Mouse (Mus musculus): ENCODE data around the gene Mmp2.
"Not testable (repeated sequence)": the region's sequence is repeated elsewhere in the genome, so short reads cannot be mapped to it uniquely, and the experiment has no call there.

The Mmp2 gene

DNA sequence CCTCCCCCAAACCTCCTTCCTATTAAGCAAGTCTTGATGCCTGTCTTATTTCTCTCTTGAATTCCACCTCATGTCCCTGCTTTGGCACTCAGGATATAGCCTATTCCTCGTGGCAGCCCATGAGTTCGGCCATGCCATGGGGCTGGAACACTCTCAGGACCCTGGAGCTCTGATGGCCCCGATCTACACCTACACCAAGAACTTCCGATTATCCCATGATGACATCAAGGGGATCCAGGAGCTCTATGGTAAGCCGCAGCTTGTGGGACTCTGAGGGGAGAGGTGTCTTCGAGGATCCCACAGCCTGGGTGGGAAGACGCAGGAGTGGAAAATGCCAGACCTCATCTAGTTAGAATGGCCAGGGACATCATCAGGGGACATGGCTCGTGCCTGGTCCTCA lies 12.1 kb downstream of the Mmp2 start:
- DNase-seq (ENCODE audit: low spot score) = no peak

DNA sequence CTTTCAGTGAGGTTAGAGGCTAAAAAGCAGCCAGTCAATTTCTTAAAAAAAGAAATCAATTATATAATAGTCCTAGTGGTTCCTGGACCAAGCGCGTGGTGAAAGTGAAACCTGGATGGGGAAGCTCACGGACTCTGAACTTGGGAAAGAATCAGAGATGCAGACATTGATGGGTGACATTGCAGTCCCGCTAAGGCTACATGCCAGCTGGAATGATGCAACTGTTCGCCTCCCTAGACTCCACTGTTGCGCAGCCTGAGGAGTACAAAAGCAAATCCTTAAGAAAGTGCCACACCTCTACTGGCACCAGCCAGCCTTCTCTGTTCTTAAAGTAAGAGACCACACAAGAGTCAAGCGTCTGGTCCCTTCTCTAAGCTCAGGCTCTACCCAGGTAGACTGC lies 12.8 kb downstream of the Mmp2 start:
- DNase-seq (ENCODE audit: low spot score) = no peak

DNA sequence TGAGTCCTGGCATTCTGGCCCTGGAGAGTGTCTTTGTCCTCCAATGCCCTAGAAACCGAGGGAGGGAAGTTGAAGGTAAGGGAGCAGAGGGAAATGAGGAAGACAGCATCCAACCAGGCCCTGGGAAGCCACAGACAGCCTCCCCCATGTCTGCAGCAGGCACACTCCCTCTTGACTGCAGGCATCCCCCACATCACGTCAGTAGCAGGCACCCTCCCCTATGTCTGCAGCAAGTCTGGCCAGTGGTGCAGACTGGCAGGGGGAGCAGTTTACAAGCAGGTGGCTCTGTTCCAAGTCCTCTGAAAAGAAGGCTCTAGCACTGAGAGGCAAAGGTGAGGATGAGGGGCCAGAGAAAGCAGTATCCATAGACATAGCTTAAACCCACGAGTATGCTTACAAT lies 19.6 kb downstream of the Mmp2 start:
- no peak for DNase-seq (ENCODE audit: low spot score)

DNA sequence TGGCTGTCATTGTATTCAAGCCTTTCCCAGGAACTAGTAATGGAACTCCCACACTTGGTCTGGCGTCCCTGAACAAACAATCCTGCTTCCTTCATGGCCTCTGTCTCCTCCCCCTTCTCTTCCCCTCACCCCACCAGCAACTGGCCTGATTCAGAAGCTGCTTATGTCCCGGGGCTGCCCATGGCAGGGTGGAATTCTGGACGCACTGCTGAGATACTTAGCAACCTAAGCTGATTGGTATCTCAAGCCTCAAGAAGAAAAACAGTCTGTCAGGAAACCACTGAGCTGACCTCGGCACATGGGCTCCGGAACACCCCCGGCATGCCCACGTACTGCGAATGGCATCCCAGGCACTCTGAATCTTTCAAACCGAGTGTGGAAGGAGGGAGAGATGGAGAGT lies 20.2 kb downstream of the Mmp2 start:
- DNase-seq (ENCODE audit: low spot score) = peak; percentile 26

DNA sequence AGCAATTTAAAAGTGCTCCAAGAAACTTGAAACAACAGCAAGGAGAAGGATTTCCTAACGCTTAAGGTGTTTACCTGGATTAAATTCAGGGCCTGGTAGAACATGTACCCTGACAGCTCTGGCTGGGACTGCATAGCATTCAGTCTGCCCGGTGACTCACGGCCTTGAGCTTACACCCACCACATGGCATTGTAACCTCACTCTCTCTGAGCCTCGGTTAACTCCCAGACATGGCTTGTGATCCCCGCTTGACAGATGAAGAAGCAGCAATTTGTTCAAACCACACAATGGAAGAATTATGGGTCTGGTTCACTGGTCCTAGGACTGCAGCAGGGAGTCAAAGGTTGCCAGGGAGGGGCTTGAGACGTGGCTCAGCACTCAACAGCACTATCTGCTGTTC lies 22.2 kb downstream of the Mmp2 start:
- DNase-seq (ENCODE audit: low spot score) = no peak

DNA sequence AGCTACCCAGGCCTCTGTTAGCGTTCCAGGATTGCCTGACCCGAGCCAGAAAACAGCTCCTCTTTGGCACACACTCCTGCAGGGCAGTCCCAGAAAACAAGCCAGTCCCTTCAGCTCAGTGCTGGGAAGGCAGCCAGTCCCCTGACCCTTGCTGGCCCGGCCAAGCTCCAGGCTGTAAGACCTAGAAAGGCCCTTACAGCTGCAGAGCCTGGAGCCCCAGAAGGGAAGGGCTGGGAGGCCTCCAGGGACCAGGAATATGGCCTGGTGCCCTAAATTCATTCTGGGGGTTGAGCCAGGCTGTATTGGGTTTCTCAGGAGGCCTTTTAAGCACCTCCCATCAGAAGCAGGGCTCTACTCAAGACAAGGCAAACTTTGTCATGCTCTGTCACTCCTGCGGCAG lies 23.1 kb downstream of the Mmp2 start:
- peak; percentile 28 for DNase-seq (ENCODE audit: low spot score)

DNA sequence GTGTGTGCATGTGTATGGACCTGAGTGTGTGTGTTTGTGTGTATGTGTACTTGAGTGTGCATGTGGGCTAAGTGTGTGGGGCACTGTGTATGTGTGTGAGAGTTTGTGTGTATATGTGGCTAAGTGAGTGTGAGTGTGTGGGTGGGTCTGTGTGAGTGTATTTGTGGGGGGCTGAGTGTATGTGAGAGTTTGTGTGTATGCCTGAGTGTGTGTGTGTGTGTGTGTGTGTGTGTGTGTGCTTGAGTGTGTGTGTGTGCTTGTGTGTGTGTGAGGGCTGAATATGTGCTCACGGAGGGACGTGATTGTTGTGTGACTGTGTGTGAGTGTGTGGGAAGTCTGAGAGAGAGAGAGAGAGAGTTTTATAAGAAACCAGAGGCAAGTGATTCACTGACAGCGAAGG lies 24.3 kb downstream of the Mmp2 start:
- DNase-seq (ENCODE audit: low spot score) = no peak

DNA sequence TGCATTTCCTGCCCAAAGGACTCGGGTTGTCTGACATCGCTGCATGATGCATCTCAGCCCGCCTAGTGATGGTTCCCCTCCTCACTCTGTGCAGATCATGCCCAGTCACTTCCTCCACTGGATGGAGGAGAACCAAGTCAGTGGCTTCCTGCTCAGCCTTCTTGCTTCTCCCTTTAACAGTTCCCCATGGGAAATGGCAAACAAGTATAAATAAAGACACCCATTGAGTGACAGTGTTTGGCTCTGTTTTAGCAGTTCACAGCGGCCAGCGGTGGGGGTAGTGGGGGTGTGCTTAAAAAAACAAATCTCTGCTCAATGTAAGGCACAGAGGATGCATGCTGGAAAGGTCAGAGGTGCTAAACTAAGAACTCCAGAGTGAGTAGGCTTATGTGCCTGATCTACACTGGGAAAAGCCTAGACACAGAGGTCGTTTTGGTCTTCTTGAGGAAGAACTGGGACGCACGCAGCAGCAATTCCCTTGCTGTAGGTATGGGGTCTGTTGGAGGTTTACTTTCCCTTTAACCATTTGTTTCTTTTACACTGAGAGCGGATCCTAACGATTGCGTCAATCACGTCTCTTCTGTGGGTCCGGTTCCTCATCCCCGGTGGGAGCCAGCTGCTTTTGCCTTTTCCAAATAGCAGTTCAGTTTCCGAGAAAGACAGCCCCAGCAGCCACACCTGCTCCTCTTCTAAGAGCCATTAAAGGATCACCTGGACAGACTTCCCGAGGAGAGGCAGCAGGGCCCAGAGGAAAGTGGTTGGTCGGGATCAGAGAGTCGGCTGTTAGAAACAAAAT lies 26.3 kb downstream of the Mmp2 start:
- no peak for DNase-seq (ENCODE audit: low spot score)

DNA sequence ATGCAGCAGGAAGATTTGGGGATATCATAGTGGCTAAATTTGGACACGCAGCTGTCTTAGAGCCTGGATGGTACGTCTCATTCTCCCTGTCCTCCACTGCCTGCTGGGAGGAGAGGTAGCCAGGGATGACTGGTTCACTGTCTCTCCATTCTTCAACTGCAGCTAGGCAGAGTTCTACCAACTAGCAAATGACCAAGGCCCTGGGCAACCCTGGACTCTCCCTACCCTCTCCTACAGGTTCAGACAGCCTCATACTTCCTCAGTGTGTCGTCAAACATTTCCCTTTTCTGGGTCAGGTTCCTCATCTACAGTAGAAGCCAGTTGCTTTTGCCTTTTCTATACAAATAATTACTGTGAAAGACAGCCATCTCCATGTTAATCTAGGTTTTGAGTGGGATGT lies 27.6 kb downstream of the Mmp2 start:
- no peak for DNase-seq (ENCODE audit: low spot score)

DNA sequence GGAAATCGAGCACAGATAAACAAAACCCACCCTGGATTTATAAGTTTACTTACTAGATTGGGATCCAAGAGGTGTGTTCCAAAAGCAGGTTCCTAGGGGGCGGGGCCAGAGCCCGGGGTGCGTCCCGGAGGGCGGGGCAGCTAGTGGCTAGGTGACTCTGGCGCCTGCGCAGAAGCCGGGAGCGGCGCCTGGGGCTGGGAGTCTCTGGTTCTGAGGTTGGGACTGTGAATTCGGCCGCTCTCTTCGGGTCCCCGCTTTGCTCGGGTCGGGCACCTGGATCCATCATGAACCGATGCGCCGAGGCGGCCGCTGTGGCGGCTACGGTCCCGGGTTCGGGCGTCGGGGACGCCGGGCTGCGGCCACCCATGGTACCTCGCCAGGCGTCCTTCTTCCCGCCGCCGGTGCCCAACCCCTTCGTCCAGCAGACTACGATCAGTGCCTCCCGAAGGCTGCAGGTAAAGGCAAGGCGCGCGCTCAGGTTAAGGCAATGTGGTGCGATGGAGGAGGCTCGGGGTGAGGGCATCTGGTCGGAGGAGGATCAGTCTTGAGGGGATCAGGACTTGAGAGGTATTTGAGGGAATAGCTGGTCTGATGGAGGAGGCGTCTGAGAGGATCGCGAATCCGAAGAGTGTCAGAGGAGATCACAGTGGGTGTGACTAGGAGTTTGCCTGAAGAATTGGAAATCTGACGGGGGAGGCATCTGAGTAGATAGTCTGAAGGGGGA lies 28.2 kb downstream of the Mmp2 start, which contains the start of gene Lpcat2:
TSS of gene Lpcat2 (plus strand) at position 169 of the 724 bp plus-strand sequence.
- peak; percentile 75 for DNase-seq (ENCODE audit: low spot score)

DNA sequence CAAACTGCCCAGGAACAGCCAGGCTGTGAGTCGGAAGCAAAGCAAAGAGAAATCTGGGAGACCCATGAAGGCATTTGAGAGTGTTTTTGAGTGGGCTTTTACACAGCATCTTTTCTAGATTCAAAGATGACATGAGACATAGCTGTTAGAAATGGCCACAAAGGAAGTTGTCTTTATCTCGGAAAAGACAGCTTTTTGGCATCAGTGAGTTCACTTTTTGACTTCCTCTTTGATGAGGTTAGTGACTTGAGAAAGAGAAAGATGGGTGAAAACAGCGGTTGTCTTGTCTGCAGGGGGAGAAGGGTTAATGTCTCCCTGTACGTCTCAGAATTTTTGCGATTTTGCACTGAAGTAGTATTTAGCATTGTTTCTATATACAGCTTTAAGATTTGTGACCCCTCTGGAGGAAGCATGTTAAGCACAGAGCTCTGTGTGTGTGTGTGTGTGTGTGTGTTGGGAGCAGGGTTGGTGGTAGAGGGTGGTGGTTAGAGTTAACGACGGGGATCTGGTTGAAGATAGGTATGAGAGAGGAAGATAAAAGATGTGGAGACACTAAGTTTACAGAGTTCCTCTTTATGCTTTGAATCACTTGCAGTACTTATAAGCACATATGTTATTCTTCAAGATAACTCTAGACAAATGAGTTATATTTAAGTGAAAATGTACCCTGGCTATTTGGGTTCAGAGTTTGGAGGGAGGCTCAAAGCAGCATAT lies 29.3 kb downstream of the Mmp2 start:
- DNase-seq (ENCODE audit: low spot score) = no peak

DNA sequence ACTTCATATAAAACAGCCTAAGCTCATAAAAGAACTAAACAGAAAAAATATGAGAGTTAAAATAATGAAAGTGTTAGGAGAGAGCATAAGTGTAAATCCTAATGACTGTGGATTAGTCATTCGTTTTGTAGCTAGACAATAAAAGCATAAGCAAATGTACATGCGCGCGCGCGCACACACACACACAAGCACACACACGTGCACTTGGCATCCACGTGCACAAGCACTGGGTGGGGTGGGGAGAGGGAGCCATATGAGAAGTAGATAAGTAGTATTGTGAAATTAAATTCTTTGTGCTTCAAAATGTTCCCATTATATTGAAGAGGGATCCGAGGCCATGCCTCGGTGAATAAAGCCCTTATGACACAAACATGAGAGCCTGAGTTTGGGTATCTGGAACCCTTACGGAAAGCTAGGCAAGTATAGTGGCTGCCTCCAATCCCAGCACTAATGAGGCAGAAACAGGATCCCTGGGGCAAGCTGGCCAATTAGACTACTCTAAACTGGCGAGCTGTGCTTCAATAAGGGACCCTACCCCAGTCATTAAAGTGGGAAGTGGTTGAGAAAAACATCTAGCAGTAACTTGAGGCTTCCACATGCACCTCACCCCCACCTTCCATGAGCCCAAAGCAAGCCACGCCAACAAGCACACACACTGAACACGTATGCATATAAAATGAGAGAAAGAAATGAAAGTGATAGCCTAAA lies 31.5 kb downstream of the Mmp2 start:
- no peak for DNase-seq (ENCODE audit: low spot score)

DNA sequence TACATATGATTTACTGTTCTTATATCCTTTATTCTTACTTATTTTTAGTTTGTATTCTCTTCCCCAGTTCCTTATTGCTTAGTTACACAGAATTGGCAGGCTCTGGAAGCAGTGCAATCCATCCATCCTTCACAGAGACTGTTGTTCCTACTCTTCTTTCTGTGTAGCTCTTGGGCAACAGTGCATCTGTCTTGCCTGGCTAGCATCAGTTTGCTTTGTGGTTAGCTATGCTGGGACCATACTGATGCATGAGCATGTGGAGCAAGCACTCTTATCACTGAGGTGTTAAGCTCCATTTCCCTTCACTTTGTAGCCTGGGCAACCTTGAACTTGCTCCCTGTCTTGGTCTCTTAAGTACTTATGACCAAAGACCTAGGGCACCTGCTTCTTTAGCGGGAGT lies 34.9 kb downstream of the Mmp2 start:
- DNase-seq (ENCODE audit: low spot score) = no peak

DNA sequence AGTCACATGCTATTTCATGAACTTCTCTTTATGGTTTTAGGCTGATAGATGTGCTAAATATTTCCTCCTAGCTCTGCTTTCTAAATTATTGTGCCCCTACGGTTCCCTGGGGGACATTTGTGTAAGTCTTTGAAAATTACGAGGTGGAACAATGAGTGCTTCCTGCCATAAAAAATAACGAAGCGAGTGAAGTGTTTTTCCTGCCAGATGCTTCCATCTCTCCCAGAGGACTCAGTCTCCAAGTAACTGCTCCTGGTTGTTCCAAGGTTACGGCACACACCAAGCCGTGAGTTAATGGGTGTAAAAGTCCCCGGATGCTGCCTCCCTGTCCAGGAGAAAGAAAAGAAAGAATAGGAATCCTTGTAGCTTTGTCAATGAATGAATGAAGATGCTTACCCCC lies 43.2 kb downstream of the Mmp2 start:
- no peak for DNase-seq (ENCODE audit: low spot score)

DNA sequence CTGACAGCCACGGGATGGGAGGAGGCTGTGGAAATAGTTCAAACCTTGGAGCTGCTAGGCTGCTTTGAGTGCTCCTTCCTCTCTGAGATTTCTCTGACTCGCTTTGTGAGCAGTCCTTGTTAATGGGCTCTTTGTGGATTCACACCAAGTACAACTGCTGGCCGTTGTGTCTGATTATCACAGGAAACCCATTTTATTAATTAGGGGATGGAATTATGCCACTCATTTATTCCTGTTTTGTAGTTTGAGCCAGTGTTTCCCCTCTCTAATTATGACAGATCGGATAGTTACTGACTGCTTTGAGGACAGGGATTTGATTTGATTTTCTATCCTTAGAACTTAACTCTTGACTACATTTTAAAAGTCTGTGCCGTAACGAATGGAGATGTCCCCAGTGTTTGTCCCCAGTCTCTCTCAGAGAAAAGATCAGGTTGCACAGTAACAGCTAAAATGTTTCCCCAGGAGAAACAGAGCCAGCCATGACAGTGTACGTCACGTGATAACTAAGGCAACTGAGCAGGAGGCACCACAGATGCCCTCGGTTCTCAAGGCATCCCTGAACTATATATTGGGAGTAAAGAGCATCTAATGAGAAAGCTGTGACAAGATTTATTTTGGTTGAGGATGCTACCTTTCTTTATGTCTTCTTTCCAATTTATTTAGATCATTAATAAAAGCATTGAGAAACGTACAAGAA lies 45.1 kb downstream of the Mmp2 start:
- no peak for DNase-seq (ENCODE audit: low spot score)

DNA sequence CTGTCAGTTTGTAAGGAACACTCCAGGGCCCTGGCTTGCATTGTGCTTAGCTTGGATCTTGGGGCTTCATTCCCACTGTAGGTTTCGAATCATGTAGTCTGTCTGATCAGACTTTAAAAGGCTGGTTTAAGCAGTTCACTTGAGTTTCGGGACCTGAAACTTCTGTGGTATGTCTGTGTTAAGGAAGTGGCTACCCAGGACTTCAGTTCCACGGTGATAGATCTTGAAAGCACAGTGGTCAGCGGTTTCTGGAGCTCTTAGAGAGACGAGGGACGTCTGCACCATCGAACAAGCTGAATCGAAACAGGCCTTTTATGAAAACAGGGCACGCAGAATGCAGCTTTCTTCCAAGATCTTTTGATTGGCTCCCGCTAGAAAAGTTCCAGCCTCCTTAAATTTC lies 48.7 kb downstream of the Mmp2 start:
- no peak for DNase-seq (ENCODE audit: low spot score)

DNA sequence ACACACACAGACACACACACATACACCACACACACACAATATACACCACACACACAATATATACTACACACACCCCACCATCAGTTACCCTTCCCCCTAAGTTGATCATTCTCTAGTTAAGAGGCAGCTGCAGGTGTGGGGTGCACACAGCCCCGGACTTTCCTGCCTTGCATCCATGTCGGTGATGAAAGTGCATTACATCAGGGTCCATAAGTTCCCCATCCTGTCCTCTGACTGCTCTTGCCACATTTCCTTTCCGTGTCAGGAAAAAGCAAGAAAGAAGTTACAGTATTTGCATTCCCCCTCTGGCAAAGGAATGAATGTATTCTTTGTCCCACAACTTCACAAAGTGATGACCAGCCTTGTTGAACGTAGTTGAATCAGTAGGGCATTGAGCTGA lies 54.2 kb downstream of the Mmp2 start:
- no peak for DNase-seq (ENCODE audit: low spot score)

DNA sequence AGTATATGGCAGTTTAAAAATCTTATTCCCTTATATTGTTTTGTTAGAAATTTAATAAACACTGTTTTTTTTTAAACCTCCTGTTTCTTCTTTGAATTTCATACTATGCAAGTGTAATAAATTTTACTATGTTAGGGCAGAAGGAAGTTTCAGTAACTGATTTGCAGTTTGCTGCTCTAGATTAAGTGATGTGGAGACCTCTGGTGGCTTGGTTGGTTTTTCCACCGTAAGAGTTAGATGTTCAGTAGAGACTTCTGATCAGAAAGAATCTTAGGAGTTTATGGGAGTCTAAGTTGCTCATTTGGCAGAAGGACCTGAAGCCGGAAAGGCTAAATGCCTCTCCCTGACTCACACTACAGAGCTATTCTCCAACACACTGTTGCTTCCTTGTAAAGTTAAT lies 56.7 kb downstream of the Mmp2 start:
- DNase-seq (ENCODE audit: low spot score) = no peak

DNA sequence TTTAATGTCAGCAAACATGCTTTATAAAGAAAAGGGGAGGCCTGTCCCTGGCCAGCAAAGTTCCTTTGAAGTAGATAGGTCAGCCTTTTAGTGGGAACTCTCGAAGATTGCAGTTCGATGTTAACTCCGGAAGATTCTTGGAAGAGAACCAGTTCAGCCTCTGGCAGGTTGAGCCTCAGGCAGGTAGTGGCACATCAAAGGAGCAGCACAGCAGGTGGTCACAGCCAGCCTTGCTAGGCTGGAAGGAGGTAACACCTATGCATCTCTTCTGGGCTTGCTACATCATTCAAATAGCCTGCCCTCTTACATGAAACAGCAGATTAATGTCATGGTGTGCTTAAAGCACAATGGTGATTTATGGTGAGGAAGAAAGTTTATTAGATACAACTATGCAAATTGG lies 65.1 kb downstream of the Mmp2 start:
- DNase-seq (ENCODE audit: low spot score) = not testable (repeated sequence)

DNA sequence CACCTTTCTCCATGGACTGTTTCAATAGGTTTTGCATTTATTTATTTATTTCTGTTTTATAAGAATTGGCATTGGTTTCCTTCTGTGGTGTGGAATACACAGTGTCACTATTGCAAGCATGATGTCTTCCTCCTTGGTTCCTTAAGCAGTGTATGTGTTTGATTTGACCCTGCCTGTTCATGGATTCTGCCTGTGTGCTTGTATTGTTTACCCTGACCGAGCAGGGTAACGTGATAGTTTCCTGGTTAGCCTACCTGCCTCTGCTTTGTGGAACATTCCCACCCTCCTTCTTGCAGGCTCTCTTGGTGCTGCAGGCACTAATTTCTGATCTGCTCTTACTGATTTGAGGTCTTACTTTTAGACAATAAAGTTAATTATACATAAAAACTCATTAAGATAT lies 66.8 kb downstream of the Mmp2 start:
- DNase-seq (ENCODE audit: low spot score) = no peak

DNA sequence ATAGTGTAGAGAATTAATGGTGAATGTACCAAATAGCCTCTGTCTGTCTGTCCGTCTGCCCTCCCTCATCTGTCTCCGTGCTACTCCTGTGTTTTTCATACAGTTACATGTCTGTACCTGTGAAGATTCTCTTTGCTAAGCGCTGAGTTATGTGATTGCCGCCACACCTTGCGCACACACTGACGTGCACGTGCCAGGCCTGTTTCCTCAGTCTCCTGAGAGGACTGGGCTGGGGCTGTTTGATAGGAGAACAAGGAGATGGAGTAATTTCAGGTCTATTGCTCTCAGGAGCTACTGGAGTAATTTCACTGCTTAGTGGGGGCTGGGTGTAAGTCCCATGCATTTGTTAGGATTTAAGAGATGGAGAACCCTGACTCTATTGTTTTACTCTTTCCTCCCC lies 68.0 kb downstream of the Mmp2 start:
- no peak for DNase-seq (ENCODE audit: low spot score)

DNA sequence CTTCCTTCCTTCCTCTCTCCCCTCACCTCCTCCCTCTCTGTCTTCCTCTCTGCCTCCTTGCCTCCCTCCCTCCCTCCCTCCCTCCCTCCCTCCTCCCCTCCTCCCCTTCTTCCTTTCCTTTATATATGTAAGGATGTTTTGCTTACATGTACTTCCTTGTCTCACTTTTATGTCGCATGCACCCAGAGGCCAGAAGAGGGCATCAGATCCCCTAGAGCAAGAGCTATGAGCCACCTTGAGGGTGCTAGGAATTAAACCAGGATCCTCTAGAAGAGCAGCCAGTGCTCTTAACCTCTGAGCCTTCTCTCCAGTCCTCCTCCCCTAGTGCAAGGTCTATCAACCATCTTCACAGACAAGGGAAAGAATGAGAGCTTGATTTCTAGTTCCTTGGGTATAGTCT lies 69.0 kb downstream of the Mmp2 start:
- no peak for DNase-seq (ENCODE audit: low spot score)
